Mouse (Mus musculus): ENCODE results near the gene Mylk3.

Mylk3 gene

GRCm38 (mm10) chr8:85380123-85380823 lies 5.9 kb downstream of the Mylk3 start:
- DNase-seq: no peak

- DNase-seq: no peak
These were observed 6.9 kb downstream of the Mylk3 start for GRCm38 (mm10) chr8:85379142-85379781.

- DNase-seq: no peak
These were observed 9.6 kb downstream of the Mylk3 start for GRCm38 (mm10) chr8:85376516-85376915.

- no peak for DNase-seq
These were observed 11.9 kb downstream of the Mylk3 start for GRCm38 (mm10) chr8:85374286-85374685.

- no peak for DNase-seq
These were observed 12.6 kb downstream of the Mylk3 start for GRCm38 (mm10) chr8:85373435-85374039.

DNA sequence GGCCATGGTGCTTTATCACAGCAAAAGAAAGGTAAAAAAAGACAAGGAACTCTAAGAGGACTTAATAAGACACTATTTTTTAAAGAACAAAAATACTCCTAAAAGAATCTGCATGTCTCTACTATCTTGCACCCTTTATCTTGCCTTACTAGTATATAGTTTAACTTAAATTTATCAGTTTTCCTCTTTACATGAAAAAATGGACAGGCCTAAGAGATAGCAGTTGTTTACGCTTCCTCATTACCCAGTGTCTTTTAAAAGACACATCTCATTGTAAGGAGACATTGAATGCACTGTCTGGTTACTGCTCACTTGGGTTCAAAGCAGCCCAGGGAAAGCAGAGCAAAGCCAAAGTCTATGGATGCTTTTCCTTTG lies 13.7 kb downstream of the Mylk3 start:
- no peak for DNase-seq

- no peak for DNase-seq
These were observed 14.2 kb downstream of the Mylk3 start for GRCm38 (mm10) chr8:85371736-85372464.

- DNase-seq: no peak
These were observed 21.0 kb downstream of the Mylk3 start for GRCm38 (mm10) chr8:85365176-85365575.

GRCm38 (mm10) chr8:85364628-85365027 lies 21.5 kb downstream of the Mylk3 start:
- no peak for DNase-seq

- DNase-seq: no peak
These were observed 22.7 kb downstream of the Mylk3 start for GRCm38 (mm10) chr8:85363406-85363805.

GRCm38 (mm10) chr8:85362211-85362610 lies 23.9 kb downstream of the Mylk3 start:
- DNase-seq: no peak

DNA sequence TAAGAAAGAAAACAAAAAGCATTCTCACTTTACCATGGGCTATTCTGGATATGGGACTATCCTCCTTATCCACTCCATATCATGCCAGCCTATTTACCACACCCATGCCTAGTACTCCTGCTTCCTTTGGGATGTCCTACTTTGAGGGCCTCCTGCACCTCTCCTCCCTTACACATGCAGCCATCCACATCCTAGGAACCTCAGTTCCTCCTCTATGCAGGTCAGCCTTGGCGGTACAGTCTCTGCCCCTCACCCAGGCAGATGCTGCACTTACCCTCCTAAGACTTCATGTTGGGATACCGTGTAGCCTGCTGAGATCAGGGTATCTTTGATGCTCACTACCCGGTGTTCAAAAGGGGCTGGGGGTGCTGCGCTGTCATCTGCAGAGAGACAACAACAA lies 32.9 kb downstream of the Mylk3 start:
- no peak for DNase-seq

DNA sequence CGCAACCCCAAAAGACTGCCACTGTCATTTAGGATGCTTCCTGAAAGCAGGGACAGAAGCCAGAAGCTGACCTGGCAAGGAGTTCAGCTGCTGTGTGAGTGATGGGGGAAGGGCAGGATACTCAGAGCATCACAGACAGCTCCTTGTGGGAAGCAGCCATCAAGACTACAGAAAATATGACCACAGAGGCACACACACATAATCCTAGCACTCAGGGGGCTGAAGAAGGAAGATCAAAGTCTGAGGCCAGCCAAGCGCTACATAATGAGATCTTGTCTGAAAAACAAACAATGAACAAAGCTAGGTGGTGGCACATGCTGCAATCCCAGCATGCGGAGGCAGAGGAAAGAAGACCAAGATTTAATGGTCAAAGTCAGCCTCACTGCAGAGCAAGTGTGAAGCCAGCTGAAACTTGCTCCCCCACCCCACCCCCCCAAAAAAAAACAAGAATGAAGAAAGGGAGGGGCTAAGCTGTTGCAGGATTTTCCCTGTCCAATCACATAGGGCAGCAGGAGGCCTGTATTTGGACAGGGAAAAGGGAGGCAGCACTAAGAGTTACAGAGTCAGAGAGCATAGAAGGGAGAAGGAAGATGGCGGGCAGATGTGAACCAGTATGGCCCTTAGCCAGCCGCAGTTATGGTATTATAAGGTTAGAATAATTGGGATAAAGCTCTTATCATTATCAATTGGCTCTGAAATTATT lies 46.1 kb downstream of the Mylk3 start:
- no peak for DNase-seq

- no peak for DNase-seq
These were observed 48.5 kb downstream of the Mylk3 start for GRCm38 (mm10) chr8:85337681-85338080.

- no peak for DNase-seq
These were observed 49.8 kb downstream of the Mylk3 start for GRCm38 (mm10) chr8:85336211-85336933.

- DNase-seq: no peak
These were observed 51.0 kb downstream of the Mylk3 start for GRCm38 (mm10) chr8:85335105-85335504.

GRCm38 (mm10) chr8:85329506-85329905 lies 56.6 kb downstream of the Mylk3 start:
- no peak for DNase-seq

DNA sequence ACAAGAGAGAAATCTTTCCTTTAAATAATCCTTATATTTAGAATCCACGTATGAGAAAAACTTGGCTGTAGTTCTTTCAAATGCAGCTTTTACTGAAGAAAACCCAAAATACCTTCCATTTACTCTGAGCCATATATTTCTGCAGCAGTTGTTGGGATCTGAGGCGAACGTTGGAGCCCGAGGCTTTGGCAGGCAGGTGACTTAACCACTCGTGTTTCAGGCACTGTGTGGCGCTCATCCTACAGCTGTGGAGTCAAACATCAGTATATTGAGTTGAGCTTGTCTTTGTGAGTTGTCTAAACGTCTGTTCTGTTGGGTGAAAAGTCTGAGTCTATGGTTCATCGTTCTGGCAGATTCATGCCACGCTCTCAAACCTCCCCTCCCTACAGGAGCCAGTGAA lies 59.1 kb downstream of the Mylk3 start:
- no peak for DNase-seq

DNA sequence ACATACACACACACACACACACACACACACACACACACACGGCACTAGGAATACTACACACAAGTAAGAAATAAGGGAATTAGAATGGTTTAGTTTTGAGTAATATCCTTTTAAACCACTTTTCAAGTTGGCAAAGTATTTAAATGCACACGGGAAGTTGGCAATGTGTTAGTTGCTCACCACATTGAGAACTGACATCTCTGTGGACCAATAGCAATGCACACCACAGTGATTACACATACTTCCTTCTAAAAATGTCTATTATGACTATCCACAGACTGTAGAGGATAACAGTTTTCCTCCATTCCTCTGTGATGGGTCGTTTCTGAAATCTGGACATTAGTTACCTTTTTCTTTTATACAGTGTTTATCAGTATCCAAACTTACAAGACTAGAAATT lies 63.1 kb downstream of the Mylk3 start:
- no peak for DNase-seq

- no peak for DNase-seq
These were observed 64.2 kb downstream of the Mylk3 start for GRCm38 (mm10) chr8:85321981-85322380.

- no peak for DNase-seq
These were observed 67.6 kb downstream of the Mylk3 start for GRCm38 (mm10) chr8:85318534-85318933.

GRCm38 (mm10) chr8:85313036-85313435 lies 73.1 kb downstream of the Mylk3 start:
- DNase-seq: no peak

All from cerebellum, adult 18-20 months (tissue).